Mouse (Mus musculus): ENCODE results near the gene Apol8. TPM values are rescaled to one million over a fixed set of nuclear protein-coding genes. Genes with fewer than 3 reads are reported as not detected.
"Not testable (repeated sequence)": the region's sequence is repeated elsewhere in the genome, so short reads cannot be mapped to it uniquely, and the experiment has no call there.

Apol8 gene
- polyA plus RNA-seq, 1 experiment, result not detected

GRCm38 (mm10) chr15:77718240-77718639 lies 38.6 kb downstream of the Apol8 start:
- H3K4me3 ChIP-seq (ENCODE audit: insufficient read depth, low read depth, low read length); H3K4me1 ChIP-seq (ENCODE audit: control insufficient read depth, insufficient read depth, insufficient read length, low read length); H3K27ac ChIP-seq (replicated peaks; ENCODE audit: low read depth, low read length): not testable (repeated sequence)

GRCm38 (mm10) chr15:77708936-77709335 lies 47.9 kb downstream of the Apol8 start:
- not testable (repeated sequence) for H3K4me1 ChIP-seq (ENCODE audit: control insufficient read depth, insufficient read depth, insufficient read length, low read length); H3K27ac ChIP-seq (replicated peaks; ENCODE audit: low read depth, low read length); H3K4me3 ChIP-seq (ENCODE audit: insufficient read depth, low read depth, low read length)

- not testable (repeated sequence) for H3K4me3 ChIP-seq (ENCODE audit: insufficient read depth, low read depth, low read length); H3K27ac ChIP-seq (replicated peaks; ENCODE audit: low read depth, low read length); H3K4me1 ChIP-seq (ENCODE audit: control insufficient read depth, insufficient read depth, insufficient read length, low read length)
Measured at GRCm38 (mm10) chr15:77705306-77705705, 51.5 kb downstream of the Apol8 start.

GRCm38 (mm10) chr15:77698656-77699055 lies 58.1 kb downstream of the Apol8 start, which contains the start of gene Apol7e:
Apol7e (plus strand) TSS chr15:77698857.
- H3K27ac ChIP-seq (replicated peaks; ENCODE audit: low read depth, low read length); H3K4me3 ChIP-seq (ENCODE audit: insufficient read depth, low read depth, low read length); H3K4me1 ChIP-seq (ENCODE audit: control insufficient read depth, insufficient read depth, insufficient read length, low read length): not testable (repeated sequence)

Other genes starting within 250 kb of the Apol8 start
- gene Apol11a, start 248.7 kb downstream of the Apol8 start, polyA plus RNA-seq (2012; ENCODE audit: insufficient read depth, insufficient read length, missing spikeins), result not detected in 2 replicates
- gene Apol7c, start 223.7 kb downstream of the Apol8 start, polyA plus RNA-seq (2012; ENCODE audit: insufficient read depth, insufficient read length, missing spikeins), result not detected in 2 replicates
- gene 1700025B11Rik, start 195.1 kb downstream of the Apol8 start, polyA plus RNA-seq (2012; ENCODE audit: insufficient read depth, insufficient read length, missing spikeins), result not detected in 2 replicates
- gene Apol10b, start 160.9 kb downstream of the Apol8 start, polyA plus RNA-seq (2012; ENCODE audit: insufficient read depth, insufficient read length, missing spikeins), result 1.9 and 4.3 TPM in 2 replicates
- gene Gm36245, start 157.7 kb downstream of the Apol8 start, polyA plus RNA-seq (2012; ENCODE audit: insufficient read depth, insufficient read length, missing spikeins), result not detected in 2 replicates
- not detected in 2 replicates for gene Apol11b, start 113.7 kb downstream of the Apol8 start, polyA plus RNA-seq (2012; ENCODE audit: insufficient read depth, insufficient read length, missing spikeins)
- gene Apol7e, start 58.1 kb downstream of the Apol8 start, polyA plus RNA-seq (2012; ENCODE audit: insufficient read depth, insufficient read length, missing spikeins), result not detected in 2 replicates
- gene Apol9b, start 28.0 kb downstream of the Apol8 start, polyA plus RNA-seq (2012; ENCODE audit: insufficient read depth, insufficient read length, missing spikeins), result not detected in 2 replicates
- 36.0 and 59.3 TPM in 2 replicates for gene Myh9, start 85.2 kb upstream of the Apol8 start, polyA plus RNA-seq (2012; ENCODE audit: insufficient read depth, insufficient read length, missing spikeins)
- 696 and 736 TPM in 2 replicates for gene Txn2, start 172.0 kb upstream of the Apol8 start, polyA plus RNA-seq (2012; ENCODE audit: insufficient read depth, insufficient read length, missing spikeins)
- gene Foxred2, start 199.7 kb upstream of the Apol8 start, polyA plus RNA-seq (2012; ENCODE audit: insufficient read depth, insufficient read length, missing spikeins), result 0.67 and 0.79 TPM in 2 replicates
- gene Eif3d, start 213.8 kb upstream of the Apol8 start, polyA plus RNA-seq (2012; ENCODE audit: insufficient read depth, insufficient read length, missing spikeins), result 57.6 and 63.5 TPM in 2 replicates